Mouse (Mus musculus) layer of hippocampus, adult 8-10 months (tissue): Measurements from ENCODE around the gene 0610010K14Rik. TPM values are rescaled to one million over a fixed set of nuclear protein-coding genes. Genes with fewer than 3 reads are reported as not detected.

Source experiments
- DNase-seq, 2 experiments: peaks; one replicate each; pipeline ENCODE4 v3.0.0; 2022; ENCODE audit warnings: low spot score in 2 of 2
- total RNA-seq, 4 experiments: library from RNA; stranded (reverse); gene quantifications; 2 replicates each; pipeline ENCODE4 v1.2.4; 2022

0610010K14Rik gene
- 10 to 100 TPM; 39.3 to 45.7 (median 42.6) TPM for total RNA-seq

DNA sequence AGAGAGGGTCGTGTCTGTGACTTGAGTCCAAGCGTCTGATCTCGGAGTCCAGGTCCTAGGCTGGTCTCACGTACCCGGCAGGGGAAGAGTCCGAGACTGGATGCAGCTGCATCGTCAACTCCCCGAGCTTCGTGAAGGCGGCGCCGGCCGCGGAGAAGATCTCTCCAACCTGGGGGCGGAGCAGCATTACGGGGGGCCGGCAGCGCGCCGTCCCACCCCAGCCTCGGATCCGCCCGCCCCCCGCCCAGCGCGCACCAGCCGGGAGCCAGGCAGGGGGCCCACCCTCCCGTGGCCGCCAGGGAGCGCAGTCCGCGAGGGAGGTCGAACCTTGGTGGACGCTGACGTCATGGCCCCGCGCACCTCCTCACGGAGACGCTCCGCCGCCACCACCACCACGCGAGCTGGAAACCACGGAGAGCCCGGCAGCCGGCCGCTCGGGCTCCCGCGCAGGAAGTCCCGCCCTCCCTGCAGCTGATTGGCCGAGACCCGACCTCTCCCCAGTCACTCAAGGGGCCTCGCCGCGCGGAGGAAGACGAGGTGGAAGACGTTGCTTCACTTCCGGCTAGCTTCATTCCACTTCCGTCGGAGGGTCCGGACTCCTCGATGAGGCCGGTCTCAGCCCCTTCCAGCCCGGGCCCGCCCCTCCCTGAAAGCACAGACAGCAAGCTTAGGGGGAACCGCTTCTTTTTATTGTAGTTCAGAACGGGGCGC is at the start of gene 0610010K14Rik:
TSS of gene 0610010K14Rik (minus strand) at position 458 of the 711 bp plus-strand sequence.
- peak; percentile 96 to 97 for DNase-seq

DNA sequence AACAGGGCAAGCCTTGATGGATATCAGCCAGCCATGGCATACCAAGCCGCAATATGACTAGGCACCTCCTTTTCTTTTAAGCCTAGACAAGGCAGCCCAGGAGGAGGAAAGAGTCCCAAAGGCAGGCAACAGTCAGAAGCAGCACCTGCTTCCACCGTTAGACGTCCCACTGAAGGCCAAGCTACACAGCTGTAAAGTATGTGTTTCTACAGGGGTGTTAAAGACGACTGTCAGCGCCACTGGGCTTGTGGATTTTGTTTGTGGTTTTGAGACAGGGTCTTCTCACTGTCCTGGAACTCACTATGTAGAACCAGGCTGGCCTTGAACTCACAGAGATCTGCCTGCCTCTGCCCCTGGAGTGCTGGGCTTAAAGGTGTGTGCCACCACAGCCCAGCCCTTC is 48.0 kb upstream of the 0610010K14Rik start:
- DNase-seq, result no peak

DNA sequence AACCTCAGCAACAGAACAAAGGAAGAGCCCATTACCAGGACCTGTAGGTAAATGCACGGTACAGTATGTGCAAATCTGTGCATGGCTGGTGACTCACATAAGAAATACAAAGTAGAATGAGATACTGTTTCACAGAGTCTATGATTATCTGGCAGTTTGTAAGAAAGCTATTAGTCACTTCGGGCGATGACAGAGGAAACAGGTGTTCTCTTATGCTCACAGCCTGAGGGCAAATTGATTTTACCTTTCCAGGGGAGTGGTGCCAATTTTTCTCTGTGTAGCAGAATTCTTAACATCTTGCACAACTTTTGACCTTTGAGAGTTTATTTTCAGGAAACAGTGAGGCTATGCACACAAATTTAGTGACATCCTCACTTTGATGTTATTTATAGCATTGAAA is 47.0 kb upstream of the 0610010K14Rik start:
- no peak for DNase-seq

DNA sequence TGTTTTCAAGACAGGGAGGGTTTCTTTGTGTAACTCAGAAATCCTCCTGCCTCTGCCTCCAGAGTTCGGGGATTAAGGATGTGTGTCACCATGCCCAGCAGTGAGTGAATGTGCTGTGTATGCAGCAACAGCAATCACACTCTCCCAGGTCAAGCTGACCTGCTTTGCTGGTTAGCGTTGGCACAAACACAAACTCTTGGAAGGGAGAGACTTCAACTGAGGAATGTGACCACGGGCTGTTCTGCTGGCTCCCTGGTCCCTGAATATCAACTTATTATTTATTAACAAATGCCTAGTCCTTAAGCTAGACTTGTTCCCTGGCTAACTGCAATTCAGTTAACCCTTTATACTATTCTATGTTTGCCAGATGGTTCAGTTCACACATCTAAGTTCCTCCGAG is 46.0 kb upstream of the 0610010K14Rik start:
- no peak for DNase-seq

DNA sequence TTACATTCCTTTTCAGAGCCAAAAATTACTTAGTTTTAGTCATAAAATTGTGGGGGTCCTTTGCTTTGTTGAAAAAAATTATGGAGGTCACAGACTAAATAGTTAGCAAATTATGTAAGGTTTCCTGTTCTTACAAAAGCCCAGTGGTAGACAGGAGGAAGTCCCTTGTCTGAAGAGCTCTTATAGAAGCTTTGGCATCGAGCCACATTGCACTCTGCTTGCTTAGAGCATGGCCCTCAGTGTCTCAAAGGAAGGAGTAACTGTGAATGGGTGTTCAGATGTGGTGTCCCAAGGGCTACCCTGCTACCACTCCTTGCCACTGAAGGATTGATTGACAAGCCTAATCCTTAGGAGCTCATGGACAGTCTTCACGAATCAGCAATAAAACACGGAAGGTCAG is 42.7 kb upstream of the 0610010K14Rik start:
- peak in 1 of 2 experiments; percentile 5 for DNase-seq

DNA sequence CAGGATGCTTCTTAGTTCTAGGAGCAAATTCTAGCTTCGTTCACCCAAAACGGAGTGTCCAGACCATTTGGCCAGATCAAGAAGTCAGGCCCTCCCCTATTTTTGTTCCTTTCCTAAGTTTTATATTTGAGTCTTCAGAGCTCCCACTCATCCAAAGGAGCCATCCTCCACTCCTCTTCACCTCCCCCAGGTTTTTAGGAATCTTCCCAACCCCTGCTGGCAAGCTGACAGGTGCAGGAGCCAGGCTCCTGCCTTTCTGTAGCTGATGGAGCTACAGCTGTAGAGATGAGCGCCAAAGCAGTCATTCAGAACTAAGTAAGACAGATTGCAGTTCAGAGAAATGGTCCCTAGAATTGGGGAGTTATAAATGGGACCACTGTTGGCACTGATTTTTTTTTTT is 41.2 kb upstream of the 0610010K14Rik start:
- DNase-seq, result no peak

DNA sequence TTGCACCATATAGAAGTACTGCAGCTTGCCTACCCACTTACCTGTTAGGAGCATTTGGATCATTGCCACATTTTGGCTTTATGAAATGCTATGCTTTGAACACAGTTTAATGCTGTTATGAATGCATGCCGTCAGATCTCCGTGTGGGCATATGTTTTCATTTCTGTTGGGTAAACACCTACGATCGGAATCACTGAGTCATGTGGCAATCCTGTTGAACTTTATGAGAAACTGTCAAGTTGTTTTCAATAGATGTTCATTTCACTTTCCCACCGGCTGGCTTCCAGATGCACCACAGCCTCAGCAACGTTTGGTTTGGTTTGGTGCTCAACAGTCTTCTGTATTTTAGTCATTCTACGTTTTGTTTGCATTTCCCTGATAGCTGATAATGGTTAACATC is 33.9 kb upstream of the 0610010K14Rik start:
- DNase-seq, result peak in 1 of 2 experiments; percentile 9

DNA sequence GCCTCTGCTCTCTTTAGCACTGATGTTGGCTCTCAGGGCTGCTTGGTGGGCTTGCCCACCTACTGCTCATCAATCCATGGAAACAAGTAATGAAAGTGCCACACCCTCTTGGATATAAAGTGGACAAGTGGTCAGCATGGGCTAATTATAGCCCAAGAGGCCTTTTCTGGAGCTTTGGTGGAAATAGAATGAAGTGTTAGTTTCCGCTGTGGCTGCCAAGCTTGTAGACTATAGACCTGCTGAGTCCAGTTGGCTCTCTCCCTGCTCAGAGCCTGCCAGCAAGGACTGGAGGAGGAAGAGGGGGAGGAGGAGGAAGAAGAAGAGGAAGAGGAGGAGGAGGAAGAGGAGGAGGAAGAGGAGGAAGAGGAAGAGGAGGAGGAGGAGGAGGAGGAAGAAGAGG is 28.7 kb upstream of the 0610010K14Rik start:
- no peak for DNase-seq

DNA sequence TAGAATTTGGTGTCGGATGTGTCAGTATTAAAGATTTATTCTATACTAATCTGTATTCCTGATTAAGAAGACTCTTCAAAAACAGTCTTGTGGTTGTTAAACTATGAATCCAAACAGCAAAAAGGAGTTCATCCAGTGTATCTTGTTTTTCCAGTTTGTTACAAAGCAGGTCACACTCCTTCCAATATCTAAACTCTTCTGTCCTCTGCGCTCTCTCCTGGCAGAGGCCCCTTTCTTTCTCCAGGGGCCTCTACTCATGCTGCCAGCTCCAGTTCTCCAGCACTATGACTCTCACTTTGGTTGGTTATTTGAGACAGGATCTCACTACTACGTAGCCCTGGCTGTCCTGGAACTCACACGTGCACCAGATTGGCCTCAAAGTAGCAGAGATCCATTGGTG is 28.1 kb upstream of the 0610010K14Rik start:
- DNase-seq, result no peak

DNA sequence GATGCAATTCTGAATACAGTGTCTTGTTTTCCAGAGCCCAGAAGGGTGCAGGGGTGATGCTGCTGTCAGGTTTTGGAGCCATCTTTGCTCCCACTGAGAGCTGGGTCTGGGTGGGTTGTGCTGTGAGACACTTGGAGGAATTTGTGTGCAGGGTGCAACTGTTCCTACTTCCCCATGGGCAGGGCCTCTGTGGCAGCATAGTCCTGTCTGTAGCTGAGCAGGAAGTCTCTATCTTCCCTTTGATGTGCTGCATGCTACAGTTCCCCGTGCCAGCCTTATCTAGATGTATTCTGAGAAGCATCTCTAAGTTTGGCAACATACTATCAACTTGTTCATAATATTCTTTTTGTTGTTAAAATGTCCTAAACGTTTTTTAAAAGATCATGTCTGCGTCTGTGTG is 27.5 kb upstream of the 0610010K14Rik start:
- no peak for DNase-seq

DNA sequence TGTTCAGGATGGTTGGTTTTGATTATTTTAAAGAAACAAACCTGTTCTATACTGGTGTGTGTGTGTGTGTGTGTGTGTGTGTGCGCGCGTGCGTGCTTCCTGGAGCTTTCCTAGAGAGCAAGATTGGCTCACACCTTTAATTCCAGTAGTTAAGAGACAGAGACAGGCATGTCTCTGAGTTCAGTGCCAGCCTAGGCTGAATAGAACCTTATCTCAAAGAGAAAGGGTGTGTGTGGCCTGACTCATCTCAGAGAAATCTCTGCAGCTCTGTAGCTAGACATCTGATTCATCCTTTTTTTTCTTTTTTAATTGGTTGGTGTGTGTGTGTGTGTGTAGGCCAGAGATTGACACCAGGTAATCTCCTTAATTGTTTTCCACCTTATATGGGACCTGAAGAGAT is 21.3 kb upstream of the 0610010K14Rik start:
- DNase-seq, result no peak

DNA sequence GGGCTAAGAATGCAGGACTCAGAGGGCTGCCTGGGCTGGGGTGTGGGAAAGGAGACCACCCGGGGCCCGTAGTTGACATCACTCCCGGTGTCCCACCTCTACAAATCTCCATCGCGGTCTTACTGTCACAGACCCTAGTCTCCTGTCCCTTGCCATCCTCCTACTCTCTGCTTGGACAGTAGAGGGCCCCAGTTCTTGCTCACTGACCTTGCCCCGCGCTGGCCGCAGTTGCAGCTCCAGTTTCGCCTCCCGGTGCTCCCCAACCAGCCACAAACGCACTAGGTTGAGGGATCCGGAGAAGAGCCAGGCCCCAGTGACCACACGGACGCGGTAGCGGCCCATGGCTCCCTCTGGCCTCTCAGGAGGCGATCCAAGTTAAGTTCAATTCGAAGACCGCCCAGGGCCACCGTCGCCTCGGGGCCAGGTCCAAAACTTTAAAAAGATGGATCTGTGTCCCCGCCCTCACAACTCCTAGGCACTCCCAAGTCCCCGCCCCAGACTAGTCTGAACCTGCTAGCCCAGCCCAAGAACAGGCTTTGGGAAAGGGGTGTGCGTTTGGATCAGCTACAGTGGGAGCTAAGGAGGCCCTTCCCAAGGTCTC is 17.3 kb upstream of the 0610010K14Rik start, which contains the start of gene Alox12:
TSS of gene Alox12 (minus strand) at position 423 of the 601 bp plus-strand sequence.
- DNase-seq, result no peak

DNA sequence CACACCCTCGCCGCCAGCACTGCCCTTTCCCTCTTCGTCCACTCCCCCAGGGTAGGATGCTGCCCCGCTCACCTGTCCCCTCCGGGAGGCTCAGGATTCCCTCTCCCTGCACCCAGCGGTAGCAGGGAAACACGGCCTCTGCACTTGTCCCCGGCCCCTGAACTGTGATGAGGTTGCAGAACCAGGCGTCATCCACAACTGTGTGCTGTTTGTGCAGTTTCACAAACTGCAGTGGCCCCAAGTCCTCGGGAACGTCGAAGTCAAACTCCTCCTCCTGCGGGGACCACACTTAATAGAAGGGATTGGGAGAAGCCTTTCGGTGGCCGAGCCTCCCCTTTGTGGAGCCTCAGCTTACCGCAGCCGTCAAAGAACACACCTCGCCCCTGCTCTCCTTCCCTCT is 16.6 kb upstream of the 0610010K14Rik start:
- DNase-seq, result no peak

DNA sequence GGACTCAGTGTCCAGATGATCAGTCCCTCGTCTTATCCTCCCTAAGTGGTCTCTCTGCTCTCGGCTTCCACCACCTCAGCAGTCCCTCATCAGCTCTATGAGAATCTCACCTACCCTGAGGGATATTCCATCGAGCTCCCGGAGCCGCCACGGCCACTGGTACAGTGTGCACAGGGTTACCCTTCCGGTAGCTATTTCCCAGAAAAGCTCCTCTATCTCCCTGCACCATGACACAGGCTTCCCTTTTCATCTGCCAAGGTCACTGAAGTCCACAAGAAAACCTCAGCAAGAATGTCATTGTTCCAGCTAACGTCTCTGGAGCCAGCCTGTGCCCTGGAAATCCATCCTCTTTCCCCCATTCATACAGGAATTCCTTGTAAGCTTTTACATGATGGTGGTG is 14.1 kb upstream of the 0610010K14Rik start:
- DNase-seq, result no peak

DNA sequence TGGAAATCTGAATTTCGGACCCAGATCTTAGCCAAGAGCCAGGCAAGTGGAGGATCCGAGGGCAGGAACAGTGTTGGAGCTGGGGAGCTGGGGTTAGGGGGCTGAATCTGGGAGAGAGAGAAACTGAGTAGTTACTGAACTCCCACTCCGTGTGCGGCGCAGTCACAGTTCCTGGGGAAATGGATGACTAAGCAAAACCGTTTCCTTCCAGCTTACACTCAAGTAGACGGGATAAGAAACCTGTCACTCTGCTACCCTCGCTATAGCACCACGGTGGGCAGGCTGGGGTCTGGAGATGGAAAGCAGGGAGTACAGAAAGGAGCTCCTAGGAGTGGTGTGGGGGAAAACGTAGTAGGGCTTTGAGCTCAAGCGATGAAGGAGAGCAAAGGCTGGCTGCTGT is 12.4 kb upstream of the 0610010K14Rik start:
- DNase-seq, result no peak

DNA sequence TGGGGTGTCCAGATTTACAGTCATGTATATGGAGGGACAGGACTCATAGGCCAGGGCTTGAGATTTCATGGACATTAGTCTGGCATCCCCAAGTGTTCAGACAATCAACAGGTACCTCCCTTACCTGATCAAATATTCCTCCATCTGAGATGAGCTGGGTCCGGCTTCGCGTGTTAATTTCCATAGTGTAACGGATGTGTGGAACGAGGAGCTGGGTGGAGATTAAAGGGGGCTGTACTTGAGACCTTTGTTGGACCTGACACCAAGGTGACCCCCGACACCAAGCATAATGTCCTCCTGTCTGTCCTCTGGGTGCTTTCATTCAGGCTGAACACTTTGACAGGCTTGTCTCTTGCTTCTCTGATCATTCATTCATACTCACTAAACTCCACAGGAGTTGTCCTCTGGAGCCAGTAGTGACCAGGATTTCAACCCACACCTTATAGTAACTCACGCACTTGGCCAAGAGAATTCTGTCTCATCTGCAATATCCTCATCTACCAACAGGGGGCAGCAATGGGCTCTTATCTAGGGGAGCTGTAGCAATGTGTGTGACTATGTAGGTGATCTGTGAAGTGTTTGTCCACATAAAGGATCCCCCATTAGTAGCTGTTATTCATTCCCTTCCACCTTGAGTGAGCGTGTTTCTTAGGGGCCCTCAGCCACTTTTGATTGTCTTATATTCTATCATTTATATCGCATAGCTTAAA is 9.6 kb upstream of the 0610010K14Rik start:
- peak in 1 of 2 experiments; percentile 55 for DNase-seq

DNA sequence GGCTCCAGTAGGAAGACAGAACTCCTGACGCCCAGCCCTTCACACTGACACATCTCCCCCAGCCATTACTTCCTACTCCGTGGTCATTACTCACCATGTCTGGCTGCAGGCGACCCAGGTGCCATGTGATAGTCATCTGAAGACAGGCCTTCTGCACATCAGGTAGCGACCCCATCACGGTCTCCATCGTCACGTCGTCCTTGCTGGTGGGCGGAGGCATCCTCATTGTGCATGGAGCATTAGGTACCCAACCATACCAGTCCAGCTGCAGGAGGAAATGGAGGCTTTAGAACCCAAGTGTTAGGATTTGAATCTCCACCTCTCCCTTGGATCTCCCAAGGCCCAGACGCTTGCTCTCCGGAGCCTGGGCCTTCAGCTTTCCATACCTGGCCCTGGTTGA is 4.9 kb upstream of the 0610010K14Rik start:
- DNase-seq, result no peak

DNA sequence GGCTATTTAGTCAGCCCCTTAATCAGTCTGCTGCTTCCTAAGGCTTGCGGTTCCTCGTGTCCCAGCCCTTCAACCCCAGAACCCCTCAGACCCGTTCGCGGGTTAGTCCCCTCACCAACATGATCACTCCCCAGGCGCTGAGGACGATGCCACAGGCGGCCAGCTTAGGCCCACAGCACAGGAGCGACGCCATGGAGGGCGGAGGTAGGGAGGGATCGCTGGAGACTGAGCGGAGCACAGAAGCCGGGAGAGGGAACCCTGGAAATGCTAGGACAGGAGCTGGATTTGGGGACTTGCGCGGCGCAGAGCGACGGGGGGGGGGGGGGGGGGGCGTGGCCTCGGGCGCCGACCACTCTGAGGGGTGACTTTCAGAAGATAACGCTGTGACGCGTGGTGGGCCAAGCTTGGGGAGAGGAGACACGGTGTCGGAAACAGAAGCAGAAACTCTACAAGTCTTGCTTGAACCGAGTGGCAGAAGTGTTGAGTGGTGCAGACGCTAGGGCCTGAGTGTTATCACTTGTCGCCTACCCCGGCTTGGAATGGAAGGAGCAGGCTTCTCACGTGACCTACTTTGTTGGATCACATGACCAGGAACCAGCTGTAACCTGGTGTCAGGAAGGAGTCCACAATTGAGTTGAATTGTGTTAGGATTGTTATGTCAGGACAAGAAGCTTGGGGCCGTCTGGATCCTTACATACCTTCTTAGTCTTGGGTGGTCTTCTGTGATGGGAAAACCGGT is 2.0 kb upstream of the 0610010K14Rik start, which contains the start of the genes Gm21988 and Rnasek:
TSS of gene Gm21988 (minus strand) at position 290 of the 739 bp plus-strand sequence.
TSS of gene Rnasek (minus strand) at position 302 of the 739 bp plus-strand sequence.
- peak; percentile 84 to 86 for DNase-seq

DNA sequence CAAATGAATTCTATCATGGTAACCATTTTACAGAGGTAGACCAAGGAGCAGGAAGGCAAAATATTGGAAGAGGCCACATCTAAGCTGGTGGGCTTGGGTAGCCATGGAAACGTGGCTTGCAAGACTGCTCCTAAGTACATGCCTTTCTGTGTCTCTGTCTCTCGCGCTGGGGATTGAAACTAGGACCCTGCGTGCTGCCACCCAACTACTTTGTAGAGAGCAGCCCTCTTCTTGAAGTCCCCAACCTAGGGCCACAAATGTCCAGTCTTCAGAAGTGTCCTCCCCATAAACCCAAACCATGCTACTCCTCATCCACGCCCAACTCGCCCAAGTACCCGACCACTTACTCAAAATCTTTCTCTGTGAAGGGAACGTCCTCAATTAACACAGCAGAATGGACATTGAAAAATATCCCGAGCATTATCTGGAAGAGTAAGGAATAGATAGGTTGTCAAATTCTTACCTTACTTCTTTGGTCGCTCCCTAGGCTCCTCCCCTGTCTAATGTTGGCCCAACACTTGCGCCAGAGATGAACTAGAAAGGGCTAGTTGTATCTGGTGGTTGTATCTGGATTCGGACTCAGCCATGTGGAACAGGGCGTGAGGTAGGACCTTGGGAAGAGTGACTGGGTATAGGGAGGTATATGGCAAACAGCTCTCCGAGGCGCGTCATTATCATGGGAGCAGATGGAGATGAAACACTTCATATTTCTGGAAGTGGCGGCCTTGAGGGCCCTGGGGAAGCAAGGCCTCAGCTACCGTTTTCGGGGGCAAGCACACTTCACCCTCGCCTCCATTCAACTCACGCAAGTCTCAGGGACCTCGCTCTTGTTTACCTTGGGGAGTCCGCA is 1.1 kb upstream of the 0610010K14Rik start:
- peak in 1 of 2 experiments; percentile 15 for DNase-seq

DNA sequence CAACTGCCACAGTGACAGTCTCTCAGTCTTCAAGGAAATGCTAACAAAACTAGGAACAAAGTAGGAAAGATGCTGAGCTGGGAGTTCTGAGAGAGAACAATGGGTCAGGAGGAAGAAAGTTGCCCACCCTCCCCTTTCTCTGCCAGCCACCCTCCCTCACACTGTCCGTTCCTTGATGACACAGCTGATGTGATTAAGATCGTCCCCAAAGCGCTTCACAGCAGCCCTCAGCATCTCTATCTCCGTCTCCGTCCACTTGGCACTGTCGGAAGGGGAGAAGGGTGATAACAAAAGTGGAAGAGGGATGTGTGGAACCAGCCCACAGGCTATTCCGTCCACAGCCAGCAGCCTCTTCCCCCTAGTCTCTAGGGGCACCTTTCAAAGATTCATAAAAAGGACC is 997 bp downstream of the 0610010K14Rik start:
- peak in 1 of 2 experiments; percentile 8 for DNase-seq
